Mouse (Mus musculus): ENCODE data around the gene Klf14. TPM values are rescaled to one million over a fixed set of nuclear protein-coding genes. Genes with fewer than 3 reads are reported as not detected.

Gene Klf14
- polyA plus RNA-seq (2017; shearing (Covaris generic)), result not detected

GRCm38 (mm10) chr6:30958736-30959540 is at the start of gene Klf14:
Gene Klf14, minus strand, starts transcription at chr6:30959078.

DNA sequence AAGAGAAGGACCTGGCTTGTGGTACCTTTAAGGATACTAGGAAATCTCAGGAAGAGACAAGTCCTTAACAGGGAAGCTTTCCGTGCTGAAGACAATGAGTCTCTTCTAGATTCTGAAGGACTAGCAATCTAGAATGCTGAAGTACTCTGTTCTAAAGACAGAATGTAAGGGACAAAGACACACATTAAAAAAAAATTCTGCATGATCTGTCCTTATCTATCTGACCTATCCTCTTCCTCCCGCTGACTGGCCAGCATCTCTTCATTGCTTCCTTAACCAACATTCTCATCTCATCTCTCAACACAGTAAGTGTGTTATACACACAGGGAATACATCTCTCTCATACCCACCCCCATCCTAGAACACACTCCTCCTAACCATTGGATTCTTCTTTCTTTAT is 43.4 kb downstream of the Klf14 start, which contains the start of gene Tsga13:
Tsga13 (minus strand) TSS at position 101 of the 400 bp plus-strand sequence.

Other genes starting within 250 kb of the Klf14 start
- gene Mest, start 235.5 kb downstream of the Klf14 start, polyA plus RNA-seq (2017; shearing (Covaris generic)), result not detected
- 28.8 TPM for gene Copg2, start 62.3 kb downstream of the Klf14 start, polyA plus RNA-seq (2017; shearing (Covaris generic))
- gene Tsga13, start 43.5 kb downstream of the Klf14 start, polyA plus RNA-seq (2017; shearing (Covaris generic)), result not detected

Data from naive thymus-derived CD4-positive, alpha-beta T cell, adult 5 months (primary cell).